Mouse (Mus musculus): Measurements from ENCODE around the gene Myh3. TPM values are rescaled to one million over a fixed set of nuclear protein-coding genes. Genes with fewer than 3 reads are reported as not detected.

Gene Myh3
- polyA plus RNA-seq, 1 experiment from 2014 or later, result 3.7 TPM

DNA sequence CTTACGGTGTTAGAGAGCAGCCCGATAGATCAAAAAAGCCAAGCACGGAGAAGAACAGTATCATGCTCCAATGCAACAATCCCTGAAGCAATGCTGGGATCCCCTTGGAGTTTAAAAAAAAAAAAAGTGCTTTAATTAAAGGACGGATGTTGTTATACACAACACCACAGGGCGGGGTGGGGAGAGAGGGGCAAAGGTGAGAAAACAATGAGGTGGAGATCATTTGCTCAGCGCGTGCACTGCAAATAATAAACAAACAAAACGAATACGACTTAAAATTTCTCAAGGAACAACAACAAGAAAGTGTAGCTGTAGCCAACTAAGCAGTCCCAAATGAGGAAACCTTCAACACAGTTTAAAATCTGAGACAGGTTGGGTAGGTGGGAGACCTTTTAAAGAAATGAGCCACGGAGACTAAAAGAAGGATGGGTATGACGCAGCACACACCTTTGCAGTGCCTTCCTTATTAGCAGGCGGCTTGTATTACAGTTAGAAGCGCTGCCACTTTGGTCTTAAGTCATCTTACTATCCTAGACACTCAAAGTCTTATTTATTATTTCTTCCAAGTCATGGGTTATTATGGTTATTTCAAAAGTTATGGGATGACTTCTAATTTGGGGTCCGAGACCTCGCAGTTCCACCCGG lies 26.3 kb upstream of the Myh3 start:
- Histone ChIP-seq H3K4me3 (peak overlapping the region; percentile 98), H3K27ac (replicated peaks) (peak overlapping the region; percentile 84), H3K36me3 (peaks cover 33% of the 10 kb centered on the region), H3K9me3 (no peaks in the 10 kb centered on the region), H3K9ac (peak overlapping the region; percentile 88), H3K4me2 (peak overlapping the region; percentile 75), H3K27me3 (no peaks in the 10 kb centered on the region), H3K4me1 (replicated peaks) (peaks cover 28% of the 10 kb centered on the region)
- 9% methylated on average over 16 of the region's 16 CpGs for WGBS
- peak; percentile 69 for ATAC-seq (ENCODE audit: low read depth)

DNA sequence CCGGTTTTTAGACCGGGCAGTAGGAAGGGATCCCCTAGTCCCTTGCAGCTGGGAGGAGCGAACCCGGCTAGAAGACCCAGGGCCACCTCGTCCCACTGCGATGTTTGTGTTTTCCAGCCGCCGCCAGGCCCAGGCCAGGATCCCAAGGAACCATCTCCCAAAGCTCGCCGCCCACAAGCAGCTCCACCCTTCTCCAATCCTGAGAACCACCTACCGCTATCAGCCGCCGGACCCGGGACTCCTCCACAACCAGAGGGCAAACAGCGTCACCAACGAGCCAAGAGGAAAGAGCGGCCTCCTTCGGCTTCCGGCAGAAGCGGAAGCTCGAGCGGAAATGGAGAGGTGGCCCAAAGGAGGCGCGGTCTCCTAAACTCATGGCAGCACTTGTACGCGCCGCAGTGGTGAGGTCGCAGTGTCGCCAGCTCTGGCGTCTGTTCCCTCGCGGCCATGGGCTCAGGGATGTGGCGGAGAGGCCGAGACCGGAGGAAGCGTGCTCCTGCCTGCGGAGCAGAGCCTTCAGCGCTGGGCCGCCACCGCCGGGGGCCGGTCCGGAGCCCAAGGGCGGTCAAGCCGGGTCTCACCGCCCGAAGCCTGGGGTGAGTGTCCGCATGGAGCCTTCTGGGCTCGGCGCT lies 25.7 kb upstream of the Myh3 start, which contains the start of the genes Adprm and Sco1:
Adprm (minus strand) TSS at position 274 of the 632 bp plus-strand sequence.
Sco1 (plus strand) TSS at position 350 of the 632 bp plus-strand sequence.
- under 1% methylated on average over 50 of the region's 50 CpGs for WGBS
- no peaks in the 10 kb centered on the region for H3K9me3 ChIP-seq
- no peaks in the 10 kb centered on the region for H3K27me3 ChIP-seq
- H3K4me3 ChIP-seq, result peak within 1 kb of the TSS; percentile 98
- H3K9ac ChIP-seq, result peak within 1 kb of the TSS; percentile 88
- peak within 1 kb of the TSS; percentile 75 for H3K4me2 ChIP-seq
- ATAC-seq (ENCODE audit: low read depth), result peak; percentile 96
- peak within 1 kb of the TSS; percentile 84 for H3K27ac ChIP-seq (replicated peaks)
- H3K4me1 ChIP-seq (replicated peaks), result peaks cover 28% of the 10 kb centered on the region
- H3K36me3 ChIP-seq, result peaks cover 39% of the 10 kb centered on the region

DNA sequence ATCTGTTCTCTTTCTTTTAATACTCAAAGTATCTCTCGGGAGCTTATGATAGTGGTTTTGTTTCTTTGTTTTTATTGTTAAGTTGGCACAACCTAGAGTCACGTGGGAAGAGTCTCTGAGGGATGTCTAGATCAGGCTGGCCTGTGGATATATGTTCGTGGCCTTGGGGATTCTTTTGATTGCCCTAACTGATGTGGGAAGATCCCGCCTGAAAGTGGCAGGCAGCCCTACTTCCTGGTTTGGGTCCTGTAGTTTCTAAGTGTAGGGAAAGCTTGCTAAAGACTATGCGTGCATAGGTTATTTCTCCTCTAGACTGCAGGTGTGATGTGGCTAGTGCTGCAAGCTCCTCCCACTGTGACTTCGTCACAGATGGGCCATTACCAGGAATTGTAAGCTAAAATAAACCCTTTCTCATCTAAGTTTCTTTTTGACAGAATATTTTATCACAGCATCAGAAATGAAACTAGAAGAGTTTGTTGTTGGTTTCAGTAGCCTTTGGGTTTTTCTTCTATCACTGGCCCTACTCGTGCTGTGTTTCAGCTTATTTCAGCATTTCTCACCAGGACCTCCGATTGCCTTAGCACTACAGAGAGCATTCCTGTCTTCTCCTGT lies 23.2 kb upstream of the Myh3 start:
- 89% methylated on average over 8 of the region's 8 CpGs for WGBS
- Histone ChIP-seq H3K27me3 (no peaks in the 10 kb centered on the region), H3K4me2 (no peak overlapping the region), H3K36me3 (peaks cover 53% of the 10 kb centered on the region), H3K9ac (no peak overlapping the region), H3K4me1 (replicated peaks) (peaks cover 28% of the 10 kb centered on the region), H3K4me3 (no peak overlapping the region), H3K27ac (replicated peaks) (no peak overlapping the region), H3K9me3 (no peaks in the 10 kb centered on the region)
- no peak for ATAC-seq (ENCODE audit: low read depth)

DNA sequence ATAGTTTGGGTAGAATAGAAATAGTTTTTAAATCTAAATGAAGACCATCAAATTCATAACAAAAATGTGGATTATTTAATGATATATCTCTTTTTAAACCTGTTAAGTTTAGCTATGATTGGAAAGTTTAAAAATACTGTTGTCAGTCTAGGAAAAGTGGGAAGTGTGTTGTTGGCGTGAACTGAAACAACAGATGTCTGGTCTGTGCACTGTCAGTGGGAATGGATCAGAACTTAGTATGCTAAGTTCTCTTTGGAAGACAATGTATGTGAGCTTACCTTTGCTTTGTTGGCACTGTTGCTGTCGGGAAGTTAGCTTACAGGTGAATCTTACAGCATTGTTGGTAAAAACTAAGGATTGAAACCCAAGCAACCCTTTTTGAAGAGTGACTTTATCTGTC lies 16.8 kb upstream of the Myh3 start:
- no peak overlapping the region for H3K4me2 ChIP-seq
- H3K9ac ChIP-seq, result no peak overlapping the region
- H3K27ac ChIP-seq (replicated peaks), result no peak overlapping the region
- H3K9me3 ChIP-seq, result no peaks in the 10 kb centered on the region
- 92% methylated on average over 2 of the region's 2 CpGs for WGBS
- peaks cover 94% of the 10 kb centered on the region for H3K36me3 ChIP-seq
- ATAC-seq (ENCODE audit: low read depth), result no peak
- H3K27me3 ChIP-seq, result no peaks in the 10 kb centered on the region
- H3K4me3 ChIP-seq, result no peak overlapping the region
- no peaks in the 10 kb centered on the region for H3K4me1 ChIP-seq (replicated peaks)

DNA sequence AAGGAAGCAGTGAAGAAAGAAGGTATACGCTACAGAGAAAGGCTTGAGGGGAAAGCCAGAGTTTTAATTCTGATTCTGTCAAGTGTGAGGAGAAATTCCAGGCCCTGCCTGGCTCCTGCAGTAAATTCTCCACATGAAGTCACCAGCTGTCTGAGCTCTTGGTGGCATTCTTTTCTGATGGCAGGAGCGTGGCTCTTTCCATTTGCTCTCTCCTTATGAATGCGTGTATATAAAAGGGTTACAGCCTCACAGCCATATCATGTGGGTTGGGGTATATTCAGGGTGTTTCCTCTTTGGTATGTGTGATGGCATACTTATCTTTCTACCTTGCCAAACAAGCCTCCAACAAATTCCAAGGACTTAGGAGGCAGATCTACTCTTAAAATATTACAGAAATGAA lies 15.4 kb upstream of the Myh3 start:
- no peak for ATAC-seq (ENCODE audit: low read depth)
- peaks cover 91% of the 10 kb centered on the region for H3K36me3 ChIP-seq

DNA sequence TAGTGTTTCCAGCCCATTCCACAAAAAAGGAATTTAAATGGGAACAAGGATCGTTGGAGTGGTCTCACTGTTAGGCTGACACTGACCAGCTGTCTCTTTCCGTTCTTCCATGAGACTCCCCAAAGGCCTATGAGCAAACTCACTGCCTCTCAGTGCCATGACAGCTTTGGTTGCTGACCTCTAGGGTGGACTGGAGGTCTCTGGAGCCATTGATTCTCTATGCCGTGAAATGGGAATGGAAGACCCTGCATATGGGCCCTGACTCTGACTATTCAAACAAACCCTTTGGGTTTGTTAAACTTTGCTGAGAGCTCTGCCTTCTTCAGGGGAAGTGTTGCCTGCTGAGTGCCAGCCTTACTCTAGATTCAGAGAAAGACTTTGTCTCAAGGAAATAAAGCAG lies 10.4 kb upstream of the Myh3 start:
- Histone ChIP-seq H3K4me2 (no peak overlapping the region), H3K9me3 (no peaks in the 10 kb centered on the region), H3K9ac (no peak overlapping the region), H3K4me3 (no peak overlapping the region), H3K27me3 (no peaks in the 10 kb centered on the region), H3K36me3 (peaks cover 46% of the 10 kb centered on the region), H3K27ac (replicated peaks) (no peak overlapping the region), H3K4me1 (replicated peaks) (no peaks in the 10 kb centered on the region)
- ATAC-seq (ENCODE audit: low read depth), result no peak
- WGBS, result 91% methylated on average over 3 of the region's 3 CpGs

More for the DNA sequence above, 15.4 kb upstream of the Myh3 start:
- Histone ChIP-seq H3K9me3 (no peaks in the 10 kb centered on the region), H3K27me3 (no peaks in the 10 kb centered on the region), H3K4me2 (no peak overlapping the region), H3K9ac (no peak overlapping the region), H3K4me1 (replicated peaks) (no peaks in the 10 kb centered on the region), H3K4me3 (no peak overlapping the region), H3K27ac (replicated peaks) (no peak overlapping the region)
- 86% methylated on average over 3 of the region's 3 CpGs for WGBS

DNA sequence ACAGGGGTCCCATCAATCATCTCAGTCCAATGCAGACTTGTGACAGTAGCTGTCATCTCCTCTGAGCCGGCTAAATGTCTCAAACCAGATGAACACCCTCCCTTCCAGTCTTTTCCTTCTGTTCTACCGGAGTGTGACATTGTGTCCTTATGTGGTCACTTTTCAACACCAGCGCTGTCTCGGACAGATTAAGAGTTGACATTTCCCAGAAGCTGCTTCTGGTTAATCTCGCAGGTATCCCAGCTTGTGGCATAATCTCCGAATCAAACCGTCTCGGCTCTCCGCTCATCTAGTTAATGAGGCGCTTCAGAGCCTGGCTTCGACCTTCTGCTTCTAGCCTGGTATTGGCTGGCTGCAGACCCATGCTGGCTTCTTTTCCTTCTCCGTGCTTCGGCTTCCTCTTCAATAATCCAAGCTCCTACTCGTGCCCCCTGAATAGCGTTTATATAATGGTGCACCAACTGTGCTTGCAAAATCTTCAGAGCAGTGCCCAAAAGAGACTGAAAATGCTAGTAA lies 5.4 kb upstream of the Myh3 start:
- Histone ChIP-seq H3K9me3 (no peaks in the 10 kb centered on the region), H3K27me3 (no peaks in the 10 kb centered on the region), H3K4me2 (no peak overlapping the region), H3K27ac (replicated peaks) (no peak overlapping the region), H3K4me1 (replicated peaks) (peaks cover 6% of the 10 kb centered on the region; the same call in 1 of the 2 replicates), H3K36me3 (no peaks in the 10 kb centered on the region), H3K4me3 (no peak overlapping the region), H3K9ac (no peak overlapping the region)
- WGBS, result 74% methylated on average over 15 of the region's 15 CpGs
- ATAC-seq (ENCODE audit: low read depth), result no peak

DNA sequence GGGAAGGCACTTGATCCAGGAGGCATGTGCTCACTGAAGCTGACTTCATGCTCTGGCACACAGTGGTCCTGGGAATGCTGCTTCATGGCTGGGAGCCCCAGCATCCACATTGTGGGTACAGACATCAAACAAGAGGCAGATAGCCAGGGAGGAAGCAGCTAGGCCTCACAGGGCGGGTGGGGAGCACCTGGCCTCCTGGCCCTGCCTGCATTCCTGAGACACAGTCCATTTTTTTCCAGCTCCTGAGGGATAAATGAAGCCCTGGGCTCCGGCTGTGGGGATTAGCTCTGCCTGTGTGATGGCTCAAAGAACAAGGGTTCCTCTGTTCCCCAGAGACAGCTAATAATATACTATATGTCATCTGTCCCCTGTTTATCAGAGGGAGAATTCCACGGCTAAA lies 3.1 kb upstream of the Myh3 start:
- H3K4me3 ChIP-seq, result no peak overlapping the region
- WGBS, result 21% methylated on average over 3 of the region's 3 CpGs
- no peaks in the 10 kb centered on the region for H3K36me3 ChIP-seq

DNA sequence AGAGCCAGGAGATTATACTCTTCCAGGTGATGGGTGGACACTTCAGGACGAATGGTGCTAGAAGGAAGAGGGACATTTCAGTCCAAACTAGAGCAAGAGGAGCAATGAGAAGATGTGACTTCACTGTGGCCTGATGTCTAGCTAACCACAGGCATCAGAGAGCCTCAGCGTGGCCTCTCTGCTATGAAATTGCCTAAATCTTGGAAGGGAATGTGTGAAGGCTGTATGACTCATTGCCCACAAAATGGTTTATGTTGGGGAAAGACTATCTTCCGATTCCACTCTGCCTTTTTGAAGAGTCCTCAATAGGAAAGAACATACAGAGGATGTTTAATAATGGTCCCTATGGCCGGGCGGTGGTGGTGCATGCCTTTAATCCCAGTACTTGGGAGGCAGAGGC lies 1.3 kb upstream of the Myh3 start:
- H3K4me3 ChIP-seq, result no peak overlapping the region
- no peaks in the 10 kb centered on the region for H3K36me3 ChIP-seq
- H3K9ac ChIP-seq, result no peak overlapping the region
- no peaks in the 10 kb centered on the region for H3K27me3 ChIP-seq
- H3K9me3 ChIP-seq, result no peaks in the 10 kb centered on the region
- H3K4me2 ChIP-seq, result no peak overlapping the region
- ATAC-seq (ENCODE audit: low read depth), result no peak
- no peak overlapping the region for H3K27ac ChIP-seq (replicated peaks)
- 88% methylated on average over 5 of the region's 5 CpGs for WGBS
- H3K4me1 ChIP-seq (replicated peaks), result peaks cover 20% of the 10 kb centered on the region

More for the DNA sequence above, 3.1 kb upstream of the Myh3 start:
- Histone ChIP-seq H3K4me2 (no peak overlapping the region), H3K27ac (replicated peaks) (no peak overlapping the region), H3K27me3 (no peaks in the 10 kb centered on the region), H3K9ac (no peak overlapping the region), H3K4me1 (replicated peaks) (peaks cover 10% of the 10 kb centered on the region), H3K9me3 (no peaks in the 10 kb centered on the region)
- ATAC-seq (ENCODE audit: low read depth), result no peak

DNA sequence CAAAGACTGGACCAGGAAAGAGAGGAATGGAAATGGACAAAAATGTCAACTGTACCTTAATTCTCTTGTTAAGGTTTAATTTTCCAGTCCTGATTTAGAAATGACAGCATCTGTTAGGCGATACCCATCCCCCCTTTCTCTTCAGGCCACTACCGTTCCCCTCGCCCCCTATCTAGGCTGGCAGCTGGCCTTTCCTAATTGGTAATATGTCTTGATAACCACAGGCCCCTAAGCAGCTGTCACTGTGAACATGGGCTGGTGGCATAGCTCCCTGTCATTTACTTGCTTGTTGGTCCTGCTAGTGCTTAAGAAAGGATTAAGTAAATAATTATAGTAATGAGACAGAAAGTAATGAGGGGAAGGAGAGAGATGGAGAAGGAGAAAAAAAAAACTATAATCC lies 665 bp upstream of the Myh3 start:
- ATAC-seq (ENCODE audit: low read depth), result no peak
- Histone ChIP-seq H3K9me3 (no peaks in the 10 kb centered on the region), H3K27ac (replicated peaks) (no peak overlapping the region), H3K4me3 (no peak overlapping the region), H3K36me3 (no peaks in the 10 kb centered on the region), H3K27me3 (no peaks in the 10 kb centered on the region), H3K4me1 (replicated peaks) (peaks cover 20% of the 10 kb centered on the region), H3K4me2 (no peak overlapping the region), H3K9ac (no peak overlapping the region)
- WGBS, result 44% methylated on average over 3 of the region's 3 CpGs

DNA sequence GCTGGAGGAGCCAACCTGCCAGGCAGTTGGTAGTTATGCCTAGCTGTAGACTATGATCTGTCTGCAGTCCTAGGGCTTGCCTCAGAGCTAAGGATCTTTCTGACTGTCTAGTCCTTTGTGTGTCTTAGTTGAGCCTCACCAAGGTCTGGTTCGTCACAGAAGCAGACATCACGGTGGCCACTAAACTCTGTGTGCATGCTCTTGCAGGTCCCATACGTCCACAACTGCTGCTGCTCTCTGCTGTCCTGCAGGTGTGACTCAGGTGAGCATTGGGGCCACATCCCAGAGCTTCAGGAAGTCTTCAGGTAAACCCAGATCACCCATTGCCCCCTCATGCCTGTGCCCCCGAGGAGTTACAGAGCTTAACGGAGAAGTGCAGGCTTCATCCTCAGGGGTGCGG lies 788 bp downstream of the Myh3 start:
- H3K4me3 ChIP-seq, result no peak overlapping the region
- WGBS, result 89% methylated on average over 6 of the region's 6 CpGs
- H3K4me2 ChIP-seq, result no peak overlapping the region
- no peaks in the 10 kb centered on the region for H3K9me3 ChIP-seq
- peaks cover 20% of the 10 kb centered on the region for H3K4me1 ChIP-seq (replicated peaks)
- H3K9ac ChIP-seq, result no peak overlapping the region
- ATAC-seq (ENCODE audit: low read depth), result no peak
- H3K36me3 ChIP-seq, result no peaks in the 10 kb centered on the region
- H3K27ac ChIP-seq (replicated peaks), result no peak overlapping the region
- H3K27me3 ChIP-seq, result peaks cover 12% of the 10 kb centered on the region

DNA sequence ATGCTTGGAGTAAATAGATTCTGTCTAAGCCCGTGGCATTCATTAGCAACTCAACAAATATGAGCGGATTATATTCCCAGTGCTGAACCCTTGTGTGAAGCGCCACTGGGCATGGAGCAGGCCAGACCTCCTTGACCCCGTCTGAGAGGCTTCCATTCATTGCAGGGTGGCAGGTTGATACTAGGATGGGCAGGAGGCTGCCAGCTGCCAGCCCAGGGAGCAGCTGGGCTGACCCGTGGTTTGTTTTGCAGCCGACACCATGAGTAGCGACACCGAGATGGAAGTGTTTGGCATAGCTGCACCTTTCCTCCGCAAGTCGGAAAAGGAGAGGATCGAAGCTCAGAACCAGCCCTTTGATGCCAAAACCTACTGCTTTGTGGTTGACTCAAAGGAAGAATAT lies 1.6 kb downstream of the Myh3 start:
- no peak overlapping the region for H3K4me2 ChIP-seq
- peaks cover 20% of the 10 kb centered on the region for H3K4me1 ChIP-seq (replicated peaks)
- H3K36me3 ChIP-seq, result no peaks in the 10 kb centered on the region
- peaks cover 21% of the 10 kb centered on the region for H3K27me3 ChIP-seq
- H3K4me3 ChIP-seq, result no peak overlapping the region
- H3K9me3 ChIP-seq, result no peaks in the 10 kb centered on the region
- WGBS, result 49% methylated on average over 11 of the region's 11 CpGs
- no peak overlapping the region; the same call in 1 of the 2 replicates for H3K27ac ChIP-seq (replicated peaks)
- ATAC-seq (ENCODE audit: low read depth), result no peak
- 0 out of 2 replicates have a peak overlapping the region, but pooled peaks have one; percentile 17 for H3K9ac ChIP-seq
